Mouse (Mus musculus) limb, embryonic 10.5 days (tissue): ENCODE data around the gene Zbtb20. TPM values are rescaled to one million over a fixed set of nuclear protein-coding genes. Genes with fewer than 3 reads are reported as not detected.

Experiments
- DNase-seq: peaks from one replicate; pipeline ENCODE4 v3.0.0-alpha.2; 2017; ENCODE audit warnings: low spot score
- H3K27ac ChIP-seq: fragments of 300-500 bp; sonication (generic); 2 replicates; pipeline ENCODE4 v1.5.1; 2016; ENCODE audit warnings: mild to moderate bottlenecking
- H3K27me3 ChIP-seq: fragments of 300-500 bp; sonication (generic); 2 replicates; pipeline ENCODE4 v1.6.1; 2016; ENCODE audit warnings: low read depth, mild to moderate bottlenecking; ENCODE audit not compliant: poor library complexity, severe bottlenecking
- H3K36me3 ChIP-seq: fragments of 300-500 bp; sonication (generic); 2 replicates; pipeline ENCODE4 v1.6.1; 2016; ENCODE audit warnings: mild to moderate bottlenecking, moderate library complexity
- H3K4me1 ChIP-seq: fragments of 300-500 bp; sonication (generic); 2 replicates; pipeline ENCODE4 v1.6.1; 2016
- H3K4me3 ChIP-seq: fragments of 300-500 bp; sonication (generic); 2 replicates; pipeline ENCODE4 v1.5.1; 2016; ENCODE audit warnings: mild to moderate bottlenecking, moderate library complexity
- H3K9me3 ChIP-seq: fragments of 300-500 bp; sonication (generic); replicated peaks from 2 replicates; pipeline ENCODE4 v1.6.1; 2016; ENCODE audit warnings: mild to moderate bottlenecking
- WGBS: fragments of 180-500 bp; shearing (Covaris S2); methylation state at CpG from one replicate; pipeline ENCODE4 v1.1.7; 2016; 5-methylcytosine and 5-hydroxymethylcytosine counted together
- polyA plus RNA-seq: library from polyadenylated mRNA; unstranded; fragments of >200 nt; fragmentation: Nextera tagmentation; extraction: Ambion mirVana; gene quantifications from 2 replicates; pipeline ENCODE4 v1.2.1, GENCODE M21; 2016

Gene Zbtb20
- polyA plus RNA-seq: 7.8 and 11.7 TPM in 2 replicates

GRCm38 (mm10) chr16:42875852-42875980 is at the start of gene Zbtb20:
Gene Zbtb20, plus strand, starts transcription at chr16:42875881.
- H3K27ac ChIP-seq: peak within 1 kb of the TSS; percentile 97
- H3K36me3 ChIP-seq: no peaks in the 10 kb centered on the region
- no peaks in the 10 kb centered on the region for H3K9me3 ChIP-seq
- under 1% methylated on average over 7 of the region's 8 CpGs for WGBS
- H3K27me3 ChIP-seq: no peaks in the 10 kb centered on the region
- peak within 1 kb of the TSS; percentile 71 for H3K4me3 ChIP-seq
- no peak for DNase-seq
- H3K4me1 ChIP-seq: peaks cover 22% of the 10 kb centered on the region

- Histone ChIP-seq H3K9me3 (no peaks in the 10 kb centered on the region), H3K36me3 (no peaks in the 10 kb centered on the region), H3K4me3 (no peak overlapping the region), H3K27me3 (no peaks in the 10 kb centered on the region), H3K27ac (no peak overlapping the region), H3K4me1 (no peaks in the 10 kb centered on the region)
- WGBS: 83% methylated on average over 5 of the region's 5 CpGs
- DNase-seq: no peak
These were observed 39.7 kb upstream of the Zbtb20 start for GRCm38 (mm10) chr16:42835940-42836339.

GRCm38 (mm10) chr16:42836404-42837120 is 39.1 kb upstream of the Zbtb20 start:
- H3K36me3 ChIP-seq: no peaks in the 10 kb centered on the region
- 79% methylated on average over 2 of the region's 2 CpGs for WGBS
- H3K9me3 ChIP-seq: no peaks in the 10 kb centered on the region
- no peaks in the 10 kb centered on the region for H3K27me3 ChIP-seq
- H3K4me3 ChIP-seq: no peak overlapping the region
- no peaks in the 10 kb centered on the region for H3K4me1 ChIP-seq
- DNase-seq: no peak
- no peak overlapping the region for H3K27ac ChIP-seq

GRCm38 (mm10) chr16:42838226-42838625 is 37.5 kb upstream of the Zbtb20 start:
- Histone ChIP-seq H3K9me3 (no peaks in the 10 kb centered on the region), H3K27ac (no peak overlapping the region), H3K36me3 (no peaks in the 10 kb centered on the region), H3K4me1 (no peaks in the 10 kb centered on the region), H3K4me3 (no peak overlapping the region), H3K27me3 (no peaks in the 10 kb centered on the region)
- WGBS: 94% methylated on average over 4 of the region's 4 CpGs
- no peak for DNase-seq

GRCm38 (mm10) chr16:42857564-42858183 is 18.0 kb upstream of the Zbtb20 start:
- Histone ChIP-seq H3K4me3 (no peak overlapping the region), H3K36me3 (no peaks in the 10 kb centered on the region), H3K9me3 (no peaks in the 10 kb centered on the region), H3K27me3 (no peaks in the 10 kb centered on the region), H3K4me1 (no peaks in the 10 kb centered on the region), H3K27ac (no peak overlapping the region)
- no peak for DNase-seq
- WGBS: 89% methylated on average over 3 of the region's 3 CpGs

GRCm38 (mm10) chr16:42859251-42859650 is 16.4 kb upstream of the Zbtb20 start:
- no peak for DNase-seq
- H3K27ac ChIP-seq: no peak overlapping the region
- WGBS: 91% methylated on average over 4 of the region's 4 CpGs
- no peak overlapping the region for H3K4me3 ChIP-seq
- H3K27me3 ChIP-seq: no peaks in the 10 kb centered on the region
- H3K36me3 ChIP-seq: no peaks in the 10 kb centered on the region
- H3K9me3 ChIP-seq: no peaks in the 10 kb centered on the region
- no peaks in the 10 kb centered on the region for H3K4me1 ChIP-seq

GRCm38 (mm10) chr16:42863231-42863630 is 12.4 kb upstream of the Zbtb20 start:
- H3K27me3 ChIP-seq: no peaks in the 10 kb centered on the region
- no peak overlapping the region for H3K4me3 ChIP-seq
- WGBS: 82% methylated on average over 2 of the region's 2 CpGs
- H3K36me3 ChIP-seq: no peaks in the 10 kb centered on the region
- H3K27ac ChIP-seq: no peak overlapping the region
- H3K4me1 ChIP-seq: no peaks in the 10 kb centered on the region
- H3K9me3 ChIP-seq: no peaks in the 10 kb centered on the region
- DNase-seq: no peak

GRCm38 (mm10) chr16:42866061-42866460 is 9.6 kb upstream of the Zbtb20 start:
- no peak for DNase-seq
- H3K4me1 ChIP-seq: no peaks in the 10 kb centered on the region
- no peaks in the 10 kb centered on the region for H3K36me3 ChIP-seq
- no peaks in the 10 kb centered on the region for H3K27me3 ChIP-seq
- no peak overlapping the region for H3K4me3 ChIP-seq
- no peaks in the 10 kb centered on the region for H3K9me3 ChIP-seq
- 90% methylated on average over 1 of the region's 1 CpGs for WGBS
- H3K27ac ChIP-seq: no peak overlapping the region

GRCm38 (mm10) chr16:42872101-42872500 is 3.6 kb upstream of the Zbtb20 start:
- 0 out of 2 replicates have a peak overlapping the region, but pooled peaks have one; percentile 0 for H3K27ac ChIP-seq
- H3K4me3 ChIP-seq: no peak overlapping the region
- H3K4me1 ChIP-seq: peaks cover 16% of the 10 kb centered on the region
- no peaks in the 10 kb centered on the region for H3K27me3 ChIP-seq
- H3K9me3 ChIP-seq: no peaks in the 10 kb centered on the region
- H3K36me3 ChIP-seq: no peaks in the 10 kb centered on the region
- WGBS: 96% methylated on average over 5 of the region's 5 CpGs
- DNase-seq: no peak

- Histone ChIP-seq H3K27ac (peak overlapping the region; percentile 97), H3K9me3 (no peaks in the 10 kb centered on the region), H3K27me3 (no peaks in the 10 kb centered on the region), H3K4me3 (peak overlapping the region; percentile 71), H3K36me3 (no peaks in the 10 kb centered on the region), H3K4me1 (peaks cover 22% of the 10 kb centered on the region)
- 64% methylated on average over 3 of the region's 3 CpGs for WGBS
- no peak for DNase-seq
These were observed 1.7 kb upstream of the Zbtb20 start for GRCm38 (mm10) chr16:42873942-42874341.

GRCm38 (mm10) chr16:42874456-42874855 is 1.2 kb upstream of the Zbtb20 start:
- Histone ChIP-seq H3K36me3 (no peaks in the 10 kb centered on the region), H3K4me1 (peaks cover 22% of the 10 kb centered on the region), H3K27ac (peak overlapping the region; percentile 97), H3K27me3 (no peaks in the 10 kb centered on the region), H3K9me3 (no peaks in the 10 kb centered on the region), H3K4me3 (peak overlapping the region; percentile 71)
- peak; percentile 43 for DNase-seq
- 0% methylated on average over 5 of the region's 5 CpGs for WGBS

GRCm38 (mm10) chr16:42874910-42875851 is 500 bp upstream of the Zbtb20 start:
- H3K36me3 ChIP-seq: no peaks in the 10 kb centered on the region
- WGBS: under 1% methylated on average over 54 of the region's 54 CpGs
- no peaks in the 10 kb centered on the region for H3K27me3 ChIP-seq
- H3K9me3 ChIP-seq: no peaks in the 10 kb centered on the region
- DNase-seq: peak; percentile 94
- peaks cover 22% of the 10 kb centered on the region for H3K4me1 ChIP-seq
- H3K4me3 ChIP-seq: peak overlapping the region; percentile 71
- H3K27ac ChIP-seq: peak overlapping the region; percentile 97
